Mouse (Mus musculus) liver, adult 2 months (tissue): ENCODE measurements at regions not wholly inside any gene's neighbourhood (a gene's known extent, or its start where the extent isn't known, plus 50 kb on each side); places are given as distances from the start of the nearest gene placed in this dataset.

Experiments used
- DNase-seq: peaks from one replicate; pipeline ENCODE4 v3.0.0-alpha.2; 2011; ENCODE audit warnings: low read depth, low spot score; ENCODE audit errors: extremely low read depth
- H3K27ac ChIP-seq: fragments of 200-500 bp; replicated peaks from 2 replicates; pipeline ENCODE4 v1.5.1; 2012; ENCODE audit warnings: low read depth, mild to moderate bottlenecking, control low read depth, inconsistent platforms, low read length; ENCODE audit not compliant: insufficient read depth
- H3K27me3 ChIP-seq: fragments of 200-500 bp; 2 replicates; pipeline ENCODE4 v1.6.1; 2012; ENCODE audit warnings: mild to moderate bottlenecking, moderate library complexity, low read length, inconsistent platforms; ENCODE audit not compliant: control insufficient read depth, insufficient read depth
- H3K36me3 ChIP-seq: fragments of 200-500 bp; 2 replicates; pipeline ENCODE4 v1.6.1; 2012; ENCODE audit warnings: low read length, inconsistent platforms; ENCODE audit not compliant: control insufficient read depth, insufficient read depth
- H3K4me1 ChIP-seq: fragments of 200-500 bp; 2 replicates; pipeline ENCODE4 v1.6.1; 2011; ENCODE audit warnings: low read length; ENCODE audit not compliant: control insufficient read depth, insufficient read depth
- H3K4me3 ChIP-seq: fragments of 200-500 bp; 2 replicates; pipeline ENCODE4 v1.5.1; 2011; ENCODE audit warnings: low read depth, mild to moderate bottlenecking, control low read depth, low read length, moderate library complexity; ENCODE audit not compliant: insufficient read depth
- H3K79me2 ChIP-seq: fragments of 200-500 bp; 2 replicates; pipeline ENCODE4 v1.6.1; 2012; ENCODE audit warnings: inconsistent platforms, mild to moderate bottlenecking, low read length, moderate library complexity; ENCODE audit not compliant: control insufficient read depth, insufficient read depth
- H3K9ac ChIP-seq: fragments of 200-500 bp; 2 replicates; pipeline ENCODE4 v1.6.1; 2012; ENCODE audit warnings: low read depth, mild to moderate bottlenecking, control low read depth, inconsistent platforms, low read length
- CTCF ChIP-seq: fragments of 200-500 bp; IDR thresholded peaks from 2 replicates; pipeline ENCODE4 v1.5.1; 2011; ENCODE audit warnings: low read depth, low read length, control low read depth
- POLR2A ChIP-seq: fragments of 200-500 bp; IDR thresholded peaks from 2 replicates; pipeline ENCODE4 v1.6.1; 2011; ENCODE audit warnings: low read length, control low read depth; ENCODE audit not compliant: insufficient read depth; ENCODE audit errors: extremely low read depth
- WGBS: fragments of 180-500 bp; shearing (Covaris S2); methylation state at CpG from one replicate; pipeline ENCODE4 v1.1.7; 2018; 5-methylcytosine and 5-hydroxymethylcytosine counted together

DNA sequence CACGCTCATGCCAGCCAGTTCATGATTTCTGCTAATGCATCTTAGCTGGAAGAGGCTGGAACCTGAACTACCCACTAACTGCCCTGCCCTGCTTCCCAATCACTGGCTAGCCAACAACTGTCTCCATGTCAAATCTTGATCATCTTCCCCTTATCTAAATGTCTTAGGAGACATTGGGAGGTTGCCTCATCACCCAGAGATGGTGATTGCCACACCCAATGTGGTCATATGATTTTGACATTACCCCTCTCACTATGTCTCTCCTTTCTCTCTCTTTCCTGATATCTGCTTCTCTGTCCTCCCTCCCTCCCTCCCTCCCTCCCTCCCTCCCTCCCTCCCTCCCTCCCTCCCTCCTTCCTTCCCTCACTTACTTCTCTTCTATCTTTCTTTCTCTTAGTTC lies 643.3 kb upstream of the Nrp1 start:
- H3K9ac ChIP-seq: no peak overlapping the region
- no peak overlapping the region for H3K27ac ChIP-seq
- no peaks in the 10 kb centered on the region for H3K4me1 ChIP-seq
- WGBS: 97% methylated on average over 1 of the region's 1 CpGs
- H3K36me3 ChIP-seq: no peaks in the 10 kb centered on the region
- no peak overlapping the region for H3K4me3 ChIP-seq
- H3K79me2 ChIP-seq: no peaks in the 10 kb centered on the region
- H3K27me3 ChIP-seq: no peaks in the 10 kb centered on the region
- DNase-seq: no peak
- TF ChIP-seq POLR2A (no peak), CTCF (no peak)

DNA sequence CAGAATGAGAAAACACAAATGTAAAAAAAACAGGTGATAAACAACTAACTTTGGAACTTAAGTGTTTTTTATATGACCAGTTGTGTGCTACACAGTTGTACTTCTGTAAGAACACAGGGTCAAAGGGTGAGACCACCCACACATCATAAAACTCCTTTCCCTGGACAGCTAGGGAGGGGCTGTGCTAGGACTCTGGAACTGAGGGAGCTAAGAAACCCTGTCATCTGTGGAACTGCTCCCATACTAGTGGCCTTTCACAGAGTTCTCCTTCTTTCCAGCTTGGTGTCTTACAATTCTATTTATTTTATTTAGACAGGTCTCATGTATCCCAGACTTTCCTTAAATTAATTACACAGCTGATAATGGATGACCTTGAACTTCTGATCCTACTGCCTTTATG lies 640.4 kb upstream of the Nrp1 start:
- no peak for DNase-seq
- Histone ChIP-seq H3K4me1 (no peaks in the 10 kb centered on the region), H3K36me3 (no peaks in the 10 kb centered on the region), H3K27me3 (no peaks in the 10 kb centered on the region), H3K4me3 (no peak overlapping the region), H3K27ac (no peak overlapping the region), H3K9ac (no peak overlapping the region), H3K79me2 (no peaks in the 10 kb centered on the region)
- TF ChIP-seq CTCF: no peak

DNA sequence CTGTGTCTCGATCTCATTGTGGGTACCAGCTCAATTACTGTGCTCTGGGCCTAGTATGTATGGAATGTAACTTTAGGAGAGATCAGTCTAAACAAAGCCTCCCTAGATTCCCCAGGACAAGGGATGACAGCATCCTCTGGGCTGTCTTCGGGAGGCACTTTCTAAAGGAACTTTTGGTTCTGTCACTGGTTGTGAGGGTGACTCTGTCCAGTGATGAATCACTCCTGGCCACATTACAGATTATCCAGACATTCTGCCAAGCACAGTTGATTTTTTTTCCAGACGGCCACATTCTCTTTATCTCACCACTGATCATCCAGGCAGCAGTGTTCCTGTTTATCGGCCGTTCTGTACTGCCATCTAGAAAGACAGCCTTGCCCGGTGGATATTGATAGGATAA lies 638.5 kb upstream of the Nrp1 start:
- 25% methylated on average over 6 of the region's 6 CpGs for WGBS

DNA sequence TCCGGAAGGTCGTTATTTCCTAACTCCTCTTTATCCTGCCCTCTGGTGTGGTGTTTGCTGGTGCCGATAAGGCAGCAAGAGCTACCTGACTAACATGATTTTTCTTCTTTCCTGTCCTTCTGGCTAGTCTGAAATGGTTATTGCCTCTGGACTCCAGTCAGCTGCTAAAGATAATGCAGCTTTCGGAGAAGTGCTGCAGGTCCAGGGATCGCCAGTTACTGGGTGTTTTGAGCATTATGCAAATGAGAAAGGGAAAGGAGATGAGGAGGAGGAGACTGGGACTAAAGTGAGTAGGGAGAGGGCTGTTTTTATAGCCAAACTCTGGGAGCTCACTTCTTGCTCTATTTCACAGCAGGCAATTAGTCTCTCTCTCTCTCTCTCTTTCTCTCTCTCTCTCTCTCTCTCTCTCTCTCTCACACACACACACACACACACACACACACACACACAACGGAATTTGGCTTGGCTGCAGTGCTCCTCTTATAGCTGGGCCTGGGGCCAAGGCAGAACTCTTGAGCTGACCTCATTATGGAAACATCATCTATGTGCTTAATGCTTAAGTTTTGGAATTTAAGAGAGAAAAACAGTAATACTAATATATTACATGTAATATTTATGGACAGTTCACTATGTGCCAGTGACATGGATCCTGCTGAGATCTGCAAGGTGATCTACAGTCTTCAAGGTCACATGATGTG lies 637.7 kb upstream of the Nrp1 start:
- Histone ChIP-seq H3K27ac (no peak overlapping the region), H3K79me2 (no peaks in the 10 kb centered on the region), H3K9ac (no peak overlapping the region), H3K4me1 (no peaks in the 10 kb centered on the region), H3K27me3 (no peaks in the 10 kb centered on the region), H3K4me3 (no peak overlapping the region), H3K36me3 (no peaks in the 10 kb centered on the region)
- 16% methylated on average over 6 of the region's 6 CpGs for WGBS
- TF ChIP-seq POLR2A (no peak), CTCF (no peak)
- no peak for DNase-seq

More for the DNA sequence above, 638.5 kb upstream of the Nrp1 start:
- Histone ChIP-seq H3K27ac (no peak overlapping the region), H3K4me1 (no peaks in the 10 kb centered on the region), H3K36me3 (no peaks in the 10 kb centered on the region), H3K27me3 (no peaks in the 10 kb centered on the region), H3K4me3 (no peak overlapping the region), H3K79me2 (no peaks in the 10 kb centered on the region), H3K9ac (no peak overlapping the region)
- no peak for TF ChIP-seq CTCF
- DNase-seq: no peak

DNA sequence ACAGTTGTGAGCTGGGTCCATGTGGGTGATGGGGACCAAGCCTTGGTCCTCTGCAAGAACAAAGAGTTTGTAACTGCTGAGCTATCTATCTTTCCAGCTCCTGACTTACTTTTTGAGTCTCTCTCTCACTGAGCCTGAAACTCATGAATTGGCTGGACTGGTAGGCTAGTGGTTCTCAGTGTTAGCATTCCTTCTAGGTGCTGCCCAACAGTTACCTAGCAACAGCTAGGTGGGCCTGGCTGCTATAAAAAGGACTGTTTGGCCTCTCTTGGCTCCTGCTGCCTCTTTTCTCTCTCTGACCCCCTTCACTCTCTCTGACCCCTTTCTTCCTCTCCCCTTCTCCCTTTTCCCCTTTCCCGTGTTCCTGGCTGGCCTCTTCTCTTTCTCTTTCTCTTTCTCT lies 636.8 kb upstream of the Nrp1 start:
- Histone ChIP-seq H3K27me3 (no peaks in the 10 kb centered on the region), H3K4me3 (no peak overlapping the region), H3K9ac (no peak overlapping the region), H3K27ac (no peak overlapping the region), H3K4me1 (no peaks in the 10 kb centered on the region), H3K79me2 (no peaks in the 10 kb centered on the region), H3K36me3 (no peaks in the 10 kb centered on the region)
- TF ChIP-seq POLR2A (no peak), CTCF (no peak)
- DNase-seq: no peak
- 30% methylated on average over 1 of the region's 1 CpGs for WGBS

DNA sequence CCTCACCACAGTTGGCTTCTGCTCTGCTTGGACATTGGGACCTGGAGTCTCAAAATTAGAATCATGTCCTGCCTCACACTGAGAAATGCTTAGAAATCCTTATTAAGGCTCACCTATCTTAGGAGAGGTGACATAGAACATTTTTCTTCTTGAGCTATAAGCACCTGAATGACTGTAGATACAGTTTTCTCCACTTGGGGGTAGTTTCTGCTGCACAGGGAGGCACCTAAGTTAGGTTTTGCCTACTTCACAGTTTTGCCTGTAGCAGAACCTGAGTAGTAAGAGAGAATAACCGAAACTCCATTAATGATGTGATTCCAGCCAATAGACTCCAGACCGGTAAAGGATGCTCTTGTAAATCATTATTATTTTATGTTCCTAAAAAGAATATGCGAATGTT lies 624.3 kb upstream of the Nrp1 start:
- Histone ChIP-seq H3K9ac (no peak overlapping the region), H3K27ac (no peak overlapping the region), H3K4me3 (no peak overlapping the region), H3K27me3 (no peaks in the 10 kb centered on the region), H3K36me3 (no peaks in the 10 kb centered on the region), H3K79me2 (no peaks in the 10 kb centered on the region), H3K4me1 (no peaks in the 10 kb centered on the region)
- no peak for DNase-seq
- no peak for TF ChIP-seq POLR2A
- TF ChIP-seq CTCF: no peak
- 96% methylated on average over 3 of the region's 3 CpGs for WGBS
